Mouse (Mus musculus): Measurements from ENCODE around the gene Dolpp1.

Dolpp1 gene

DNA sequence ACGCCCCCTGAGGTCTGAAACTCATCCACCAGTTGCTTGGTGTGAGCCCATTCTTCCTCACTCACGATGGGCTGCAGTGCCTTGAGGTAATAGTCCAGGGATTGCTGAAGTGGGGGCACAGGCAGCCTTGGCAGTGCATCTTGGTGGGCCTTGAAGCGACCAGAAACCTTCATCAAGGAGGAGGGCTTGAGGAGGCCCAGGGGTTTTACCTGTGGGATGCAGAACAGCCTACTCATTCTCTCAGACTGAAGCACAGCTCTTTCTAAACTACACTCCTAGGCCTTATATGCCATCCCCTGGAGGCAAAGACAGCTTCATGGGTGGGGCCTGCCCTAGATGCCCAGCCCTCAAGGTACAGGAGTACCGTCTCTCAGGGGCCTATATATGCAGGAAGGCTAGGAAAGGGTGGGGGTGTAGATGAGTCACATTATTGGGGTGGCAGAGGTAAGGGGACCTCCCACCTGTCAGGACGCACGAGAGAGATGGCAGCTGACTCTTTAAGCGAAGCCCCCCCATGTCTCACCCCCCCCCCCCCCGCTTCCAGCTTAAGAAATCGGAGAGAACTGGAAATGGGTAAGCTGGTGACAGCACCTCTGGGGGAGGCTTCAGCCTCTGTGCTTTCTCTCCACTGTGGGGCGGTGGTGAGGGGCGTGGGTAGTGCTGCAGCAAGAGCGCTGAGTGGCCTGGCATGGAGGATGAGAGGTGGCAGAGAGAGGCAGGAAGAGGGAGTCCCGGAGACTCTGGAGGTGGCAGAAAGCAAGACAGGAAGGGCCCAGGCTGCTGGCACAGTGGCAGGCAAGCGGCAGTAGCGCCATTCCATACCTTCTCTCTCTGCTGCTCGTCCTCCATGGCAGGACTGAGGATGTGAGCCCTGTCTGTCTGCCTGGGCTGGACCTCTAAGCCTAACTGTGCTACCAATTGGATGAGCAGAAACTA is 21.3 kb downstream of the Dolpp1 start:
- DNase-seq: no peak

DNA sequence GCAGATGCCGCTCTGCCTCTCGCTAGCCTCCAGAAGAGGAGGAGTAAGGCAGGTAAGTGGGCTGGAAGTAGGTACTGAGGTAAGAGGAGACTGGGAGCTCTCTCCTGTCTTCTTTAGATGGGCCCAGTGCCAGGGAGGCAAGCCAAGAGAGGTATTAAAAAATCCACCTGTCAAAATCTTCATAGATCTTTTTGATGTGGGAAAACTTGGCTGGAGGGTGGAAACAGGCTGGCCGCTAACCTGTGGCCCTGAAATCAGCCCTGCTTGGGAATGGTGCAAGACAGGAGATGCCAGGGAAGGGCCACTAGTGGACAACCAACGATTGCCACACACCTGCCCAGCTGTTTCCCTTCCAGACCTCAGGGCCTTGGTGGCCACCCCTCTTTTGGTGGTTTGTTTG is 22.0 kb downstream of the Dolpp1 start:
- DNase-seq: no peak

DNA sequence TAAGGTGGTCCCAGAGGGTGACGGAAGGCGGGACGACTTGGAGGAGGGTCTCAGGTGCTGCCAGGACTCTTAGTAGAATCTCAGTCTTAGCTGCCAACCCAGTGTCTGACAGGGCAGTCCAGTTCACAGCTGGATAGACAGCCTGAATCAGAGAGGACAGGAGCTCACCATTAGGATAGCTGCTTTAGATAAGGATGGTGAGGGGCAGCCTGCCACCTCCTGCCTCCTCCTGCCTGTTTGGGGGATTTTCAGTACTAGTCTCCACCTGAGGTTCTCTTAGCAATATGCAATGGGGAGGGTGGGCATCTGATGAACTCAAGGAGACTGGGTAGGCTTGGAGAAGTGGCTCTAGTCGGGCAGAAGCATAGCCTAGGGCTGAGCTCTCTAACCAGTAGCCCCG is 22.6 kb downstream of the Dolpp1 start:
- no peak for DNase-seq

DNA sequence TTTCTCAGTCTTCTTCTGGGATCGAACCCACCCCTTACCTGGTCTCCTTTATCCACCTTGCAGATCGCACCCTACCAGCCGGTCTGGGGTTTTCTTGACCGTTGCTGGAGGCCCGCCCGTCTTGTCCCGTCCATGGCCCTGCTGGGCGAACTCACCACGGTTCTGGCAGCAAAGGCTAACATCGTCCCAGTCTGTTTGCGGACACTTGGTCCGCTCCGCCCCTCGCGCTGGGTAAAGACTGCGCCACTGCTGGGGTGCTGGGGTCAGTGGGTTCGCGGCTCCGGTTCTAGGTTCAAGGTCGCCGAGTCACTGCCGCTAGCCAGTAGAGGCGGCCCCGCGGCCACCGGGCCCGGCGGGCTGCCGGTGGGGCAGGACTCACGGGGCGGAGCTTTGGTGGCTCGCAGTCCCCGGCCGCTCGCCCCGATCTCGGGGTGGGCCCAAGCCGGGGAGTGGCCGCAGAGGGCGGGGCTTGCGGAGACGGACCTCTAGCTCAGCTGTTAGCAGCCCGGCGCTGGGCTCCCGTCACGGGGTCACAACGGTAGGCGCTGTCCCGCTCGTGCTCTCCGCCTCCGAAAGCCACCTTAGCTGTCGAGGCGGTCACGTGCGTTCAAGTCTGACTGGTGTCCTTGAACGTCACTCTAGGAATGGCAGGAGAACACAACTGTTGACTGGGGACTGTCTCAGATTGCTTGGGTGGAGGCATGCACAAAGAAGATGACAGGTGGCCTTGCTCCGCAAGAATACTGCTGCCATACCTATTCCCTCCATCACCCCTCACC is 23.3 kb downstream of the Dolpp1 start, which contains the start of gene Crat:
Crat (minus strand) TSS at position 657 of the 779 bp plus-strand sequence.
- peak; percentile 98 for DNase-seq

DNA sequence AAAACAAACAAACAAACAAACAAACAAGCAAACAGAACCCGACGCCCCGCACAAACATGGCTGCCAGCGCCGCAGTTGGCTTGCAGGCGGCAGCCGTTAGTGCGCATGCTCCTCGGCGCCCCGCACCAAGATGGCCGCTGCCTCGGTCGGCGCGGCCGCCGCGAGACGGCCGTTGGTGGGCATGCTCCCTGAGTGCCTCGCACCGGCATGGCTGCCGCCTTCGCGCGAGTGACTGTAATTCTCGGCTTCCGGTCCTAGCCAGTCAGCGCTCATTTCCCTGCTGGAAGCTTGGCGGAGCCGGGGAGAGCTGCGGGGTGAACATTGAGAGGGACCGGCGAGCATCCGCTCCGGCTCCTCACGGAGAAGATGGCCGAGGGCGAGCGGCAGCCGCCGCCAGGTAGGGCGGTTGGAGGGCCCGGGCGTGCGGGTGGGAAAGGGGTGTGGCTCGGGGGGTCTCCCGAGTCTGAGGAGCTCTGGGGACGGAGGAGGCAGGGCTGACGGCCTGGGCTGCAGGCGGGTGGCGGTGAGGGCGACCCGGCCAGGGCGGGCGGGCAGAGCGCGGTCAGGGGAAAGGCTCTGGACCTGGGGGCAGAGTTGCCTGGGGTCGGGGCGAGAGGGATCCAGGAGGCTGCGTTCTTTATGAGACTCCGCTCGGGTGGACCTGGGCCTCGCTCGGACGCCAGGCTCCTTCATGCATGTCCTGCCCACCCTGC is 24.0 kb downstream of the Dolpp1 start, which contains the start of gene Ptpa:
Ptpa (plus strand) TSS at position 104 of the 713 bp plus-strand sequence.
- DNase-seq: peak; percentile 93

DNA sequence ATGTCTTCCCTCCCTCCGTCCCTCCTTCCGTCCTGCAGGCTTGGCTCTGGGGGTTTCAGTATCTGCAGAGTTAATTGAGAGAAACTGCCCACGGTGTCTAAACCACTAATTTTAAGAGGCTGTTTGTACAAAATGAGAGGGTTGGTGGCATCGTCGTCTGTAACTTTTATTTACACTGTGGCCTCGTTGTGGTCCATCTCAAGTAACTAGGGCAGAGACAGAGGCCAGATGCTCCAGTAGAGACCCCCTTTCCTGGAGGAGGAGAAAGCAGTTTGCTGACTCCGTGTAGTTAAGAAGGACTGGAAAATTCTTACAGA is 24.6 kb downstream of the Dolpp1 start:
- no peak for DNase-seq

DNA sequence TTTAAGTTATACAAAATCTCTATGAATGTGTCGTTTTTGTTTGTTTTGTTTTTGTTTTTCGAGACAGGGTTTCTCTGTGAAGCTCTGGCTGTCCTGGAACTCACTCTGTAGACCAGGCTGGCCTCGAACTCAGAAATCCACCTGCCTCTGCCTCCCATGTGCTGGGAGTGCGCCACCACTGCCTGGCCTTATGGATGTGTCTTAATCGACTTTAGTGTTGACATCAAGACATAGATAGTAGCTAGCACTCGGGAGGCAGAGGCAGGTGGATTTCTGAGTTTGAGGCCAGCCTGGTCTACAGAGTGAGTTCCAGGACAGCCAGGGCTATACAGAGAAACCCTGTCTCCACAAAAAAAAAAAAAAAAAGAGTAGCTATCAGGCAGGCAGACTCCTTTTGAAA is 25.1 kb downstream of the Dolpp1 start:
- DNase-seq: peak; percentile 68

DNA sequence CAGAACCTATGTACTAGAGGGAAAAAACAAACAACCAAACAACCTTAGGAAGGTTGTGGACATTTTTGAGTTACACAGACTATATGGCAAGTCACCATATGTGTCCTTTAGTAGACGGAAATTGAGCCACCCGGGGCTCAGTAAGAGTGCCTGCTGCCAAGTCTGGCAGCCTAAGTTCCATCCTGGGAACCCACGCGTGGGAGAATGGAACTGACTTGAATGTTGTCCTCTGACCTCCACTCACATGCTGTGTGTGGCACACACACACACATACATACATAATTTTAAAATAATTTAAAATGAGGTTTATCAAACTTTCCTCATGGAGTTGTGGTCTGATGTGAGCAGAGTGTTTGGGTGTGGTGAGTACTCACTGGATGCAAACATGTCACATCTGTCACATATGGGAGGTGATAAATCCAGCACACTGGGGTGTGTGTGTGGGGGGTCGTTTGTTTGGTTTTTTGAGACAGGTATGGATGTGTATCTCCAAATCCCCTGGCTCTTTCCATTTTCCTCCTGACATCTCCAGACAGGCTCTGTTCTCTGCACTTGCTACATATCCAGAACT is 25.6 kb downstream of the Dolpp1 start:
- DNase-seq: peak; percentile 71

DNA sequence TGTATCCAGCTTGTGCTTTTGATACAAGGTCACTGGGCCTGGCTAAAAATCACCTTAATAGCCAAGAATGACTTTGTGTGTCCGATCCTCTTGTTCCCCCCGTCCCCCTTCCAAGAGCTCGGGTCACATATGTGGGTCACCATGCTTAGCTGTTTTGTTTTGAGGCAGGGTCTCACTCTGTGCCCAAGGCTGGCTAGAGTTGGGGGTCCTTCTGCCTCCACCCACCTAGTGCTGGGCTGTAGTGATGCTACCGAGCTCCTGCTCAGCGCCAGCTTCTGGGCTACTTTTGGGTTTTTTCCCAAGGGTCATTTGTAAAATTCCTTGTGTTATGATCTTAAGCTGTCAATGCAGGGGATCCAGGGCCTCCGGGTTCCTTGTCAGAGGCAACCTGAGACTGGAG is 26.2 kb downstream of the Dolpp1 start:
- no peak for DNase-seq

DNA sequence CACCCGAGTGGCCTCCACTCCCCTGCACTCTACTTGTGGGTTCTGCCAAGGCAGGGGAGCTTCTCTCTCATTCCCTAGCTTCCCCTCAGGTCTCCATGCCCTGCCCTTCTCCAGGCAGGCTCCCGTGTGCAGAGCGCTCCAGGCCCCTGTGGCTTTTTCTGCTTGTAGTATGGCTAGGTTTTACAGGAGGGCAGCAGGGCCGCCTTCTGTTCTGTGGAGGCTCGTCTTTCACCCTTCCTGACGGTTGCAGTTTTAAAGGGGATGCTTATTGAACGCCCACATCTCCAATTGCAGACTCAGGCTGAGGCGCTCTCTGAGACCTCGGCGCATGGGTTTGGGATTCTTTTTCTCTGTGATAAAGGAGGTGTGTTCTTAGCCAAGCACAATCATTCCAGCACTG is 27.1 kb downstream of the Dolpp1 start:
- peak; percentile 37 for DNase-seq

DNA sequence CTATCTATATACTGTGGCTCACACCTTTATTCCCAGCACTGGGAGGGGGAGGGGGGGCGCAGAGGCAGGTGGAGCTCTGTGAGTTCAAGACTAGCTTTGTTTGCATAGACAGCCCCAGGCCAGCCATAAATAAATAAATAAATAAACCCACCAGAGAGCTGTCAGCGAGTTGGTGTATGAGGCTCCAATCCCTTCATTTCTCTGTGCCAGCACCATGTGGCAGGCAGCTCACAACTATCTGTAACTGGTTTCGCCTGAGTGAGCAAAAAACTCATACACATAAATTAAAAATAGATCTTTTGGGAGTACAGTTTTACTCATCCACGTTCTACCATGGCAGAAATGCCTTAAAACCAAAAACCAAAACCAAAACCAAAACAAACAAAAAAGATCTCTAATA is 29.4 kb downstream of the Dolpp1 start:
- DNase-seq: no peak

DNA sequence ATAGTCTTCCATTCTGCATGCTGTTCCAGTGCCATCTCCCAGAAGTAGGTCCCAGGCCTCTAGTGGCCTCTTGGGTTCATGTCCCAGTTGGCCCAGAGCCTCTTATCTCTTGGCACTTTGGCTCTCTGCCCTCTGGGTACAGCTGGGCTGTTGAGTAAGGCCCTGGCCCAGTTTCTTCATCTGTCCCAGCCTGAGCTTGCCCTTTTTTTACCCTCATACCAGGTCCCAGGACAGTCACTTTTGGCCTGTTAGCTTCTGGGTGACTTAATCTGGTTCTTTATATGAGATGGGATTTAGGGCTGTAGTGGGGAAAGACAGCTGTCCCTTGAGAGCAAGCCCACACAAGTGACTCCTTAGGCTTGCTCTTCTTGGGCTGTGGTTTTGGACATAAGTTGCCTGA is 37.1 kb downstream of the Dolpp1 start:
- DNase-seq: no peak

DNA sequence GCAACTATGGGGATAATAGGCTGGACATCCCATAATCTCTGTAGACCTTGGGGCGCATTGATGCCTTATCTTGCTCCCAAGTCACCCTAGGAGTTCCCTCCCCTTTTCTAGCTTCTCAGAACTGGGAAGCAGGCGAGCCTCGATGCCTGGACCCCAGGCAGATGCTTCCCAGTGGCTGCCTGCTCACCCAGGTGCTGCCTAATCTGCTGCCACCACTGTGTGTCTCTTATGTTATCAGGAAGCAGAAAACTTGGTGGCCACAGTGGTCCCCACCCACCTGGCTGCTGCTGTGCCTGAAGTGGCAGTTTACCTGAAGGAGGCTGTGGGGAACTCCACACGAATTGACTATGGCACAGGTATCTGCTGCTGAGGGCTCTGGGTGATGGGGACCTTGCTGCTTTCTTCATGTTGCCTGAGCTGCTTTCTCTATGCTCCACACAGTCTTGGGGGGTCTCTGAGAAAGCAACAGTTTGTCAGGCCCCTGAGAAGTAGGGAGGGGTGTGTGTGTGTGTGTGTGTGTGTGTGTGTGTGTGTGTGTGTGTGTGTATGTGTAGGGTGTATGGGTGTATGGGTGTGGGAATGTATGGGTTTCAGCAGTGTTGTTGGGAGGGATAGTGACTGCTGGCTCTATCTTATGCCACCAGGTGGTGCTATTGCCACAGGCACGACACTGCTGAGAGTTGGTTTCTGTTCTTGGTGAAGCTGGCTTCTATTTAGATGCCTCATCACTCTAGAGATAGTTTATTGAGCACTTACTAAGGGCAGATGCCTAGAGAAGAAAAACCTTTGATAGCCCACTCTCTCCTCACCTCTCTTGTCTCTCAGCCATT is 43.5 kb downstream of the Dolpp1 start:
- peak; percentile 72 for DNase-seq

DNA sequence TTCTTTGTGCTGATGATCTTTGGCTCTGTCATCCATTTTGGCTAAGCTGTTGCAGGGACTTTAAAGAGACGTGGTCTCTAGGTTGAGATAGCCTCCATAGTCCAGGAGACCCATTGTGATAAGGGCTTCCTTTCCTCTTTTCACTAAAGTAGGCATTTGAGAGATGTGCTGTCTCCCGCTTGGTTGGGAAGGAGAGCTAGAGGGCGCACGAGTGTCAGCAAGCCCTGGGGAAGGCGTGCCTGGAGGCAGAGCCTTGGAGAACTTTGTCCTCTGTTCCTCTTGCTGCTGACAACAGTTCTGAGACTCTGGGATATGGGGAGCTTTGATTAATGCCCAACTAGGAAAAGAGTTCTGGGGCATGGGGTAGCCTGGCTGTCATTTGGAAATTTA is 44.1 kb downstream of the Dolpp1 start:
- DNase-seq: no peak

DNA sequence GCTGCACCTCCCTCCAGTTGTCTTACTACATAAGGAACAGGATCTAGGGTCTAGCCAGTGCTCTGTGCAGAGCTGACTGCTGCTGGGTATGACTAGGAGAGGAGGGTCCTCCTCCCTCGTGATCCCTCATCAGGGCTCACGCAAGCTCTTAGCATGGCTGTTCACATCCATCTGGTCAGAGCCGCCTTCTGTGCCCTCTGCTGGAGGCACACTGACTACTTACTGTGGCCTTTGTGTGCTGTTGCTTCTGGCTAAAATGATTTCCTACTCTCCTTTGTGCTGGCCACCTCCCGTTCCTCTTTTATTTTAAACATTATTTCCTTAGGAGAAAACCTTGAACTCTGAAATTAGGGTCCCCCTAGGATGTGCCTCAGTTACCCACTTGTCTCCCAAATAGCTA is 44.8 kb downstream of the Dolpp1 start:
- DNase-seq: no peak

DNA sequence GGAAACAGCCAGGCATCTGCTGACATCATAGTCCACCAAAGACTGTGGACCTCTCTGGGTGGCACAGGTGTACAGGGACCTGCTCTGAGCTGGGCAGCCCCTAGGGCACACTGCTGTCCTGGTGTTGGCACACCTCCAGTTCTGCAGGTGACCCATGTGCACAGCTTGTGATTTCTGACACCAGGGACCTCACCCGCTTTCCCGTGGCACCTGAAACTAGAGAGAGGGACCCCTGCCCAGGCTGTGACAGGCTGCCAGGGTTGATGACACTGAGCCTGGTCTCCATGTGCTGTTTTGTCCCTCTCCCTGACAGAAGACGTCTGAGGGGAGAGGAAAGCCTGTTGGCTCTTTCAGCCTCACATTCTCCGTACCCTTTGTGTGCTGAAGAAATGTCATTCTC is 45.7 kb downstream of the Dolpp1 start:
- no peak for DNase-seq

DNA sequence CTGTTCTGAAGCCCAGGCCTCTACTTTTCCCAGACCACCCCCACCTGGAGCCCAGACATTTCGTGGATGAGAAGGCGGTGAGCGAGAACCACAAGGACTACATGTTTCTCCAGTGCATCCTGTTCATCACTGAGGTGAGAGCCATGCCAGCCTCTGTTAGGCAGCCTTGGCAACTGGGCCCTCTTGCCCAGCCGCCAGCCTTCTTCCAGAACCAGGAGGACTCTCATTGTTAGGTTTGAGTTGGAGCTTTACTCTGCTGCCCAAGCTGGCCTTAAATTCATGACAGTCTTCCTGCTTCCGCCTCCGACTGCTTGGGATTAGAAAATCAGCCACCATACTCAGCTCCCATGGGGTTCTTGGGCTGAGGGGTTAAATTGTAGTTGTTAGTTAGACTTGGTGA is 47.6 kb downstream of the Dolpp1 start:
- DNase-seq: no peak

DNA sequence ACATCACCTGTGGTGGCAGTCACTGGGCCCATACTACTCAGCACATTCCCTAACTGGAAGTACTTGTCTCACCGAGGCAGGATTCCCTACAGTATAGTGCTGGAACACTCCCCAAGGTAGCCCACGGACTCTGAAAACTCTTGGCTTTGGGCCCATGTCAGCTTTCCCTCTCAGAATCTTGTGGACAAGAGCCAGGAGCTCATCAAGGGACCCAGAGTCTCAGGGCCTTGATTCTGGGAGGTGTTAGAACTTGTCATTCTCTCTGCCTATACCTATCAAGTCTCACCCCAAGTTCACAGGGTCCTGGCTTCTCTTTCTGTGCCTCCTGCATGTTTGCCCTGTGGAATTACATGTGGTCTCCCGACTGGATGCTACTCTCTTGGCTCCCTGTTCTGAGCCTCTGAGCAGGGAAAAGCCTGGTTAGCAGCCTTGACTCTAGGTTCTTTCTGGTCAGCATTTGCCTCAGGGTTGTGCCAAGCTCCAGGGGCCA is 48.2 kb downstream of the Dolpp1 start:
- DNase-seq: no peak

DNA sequence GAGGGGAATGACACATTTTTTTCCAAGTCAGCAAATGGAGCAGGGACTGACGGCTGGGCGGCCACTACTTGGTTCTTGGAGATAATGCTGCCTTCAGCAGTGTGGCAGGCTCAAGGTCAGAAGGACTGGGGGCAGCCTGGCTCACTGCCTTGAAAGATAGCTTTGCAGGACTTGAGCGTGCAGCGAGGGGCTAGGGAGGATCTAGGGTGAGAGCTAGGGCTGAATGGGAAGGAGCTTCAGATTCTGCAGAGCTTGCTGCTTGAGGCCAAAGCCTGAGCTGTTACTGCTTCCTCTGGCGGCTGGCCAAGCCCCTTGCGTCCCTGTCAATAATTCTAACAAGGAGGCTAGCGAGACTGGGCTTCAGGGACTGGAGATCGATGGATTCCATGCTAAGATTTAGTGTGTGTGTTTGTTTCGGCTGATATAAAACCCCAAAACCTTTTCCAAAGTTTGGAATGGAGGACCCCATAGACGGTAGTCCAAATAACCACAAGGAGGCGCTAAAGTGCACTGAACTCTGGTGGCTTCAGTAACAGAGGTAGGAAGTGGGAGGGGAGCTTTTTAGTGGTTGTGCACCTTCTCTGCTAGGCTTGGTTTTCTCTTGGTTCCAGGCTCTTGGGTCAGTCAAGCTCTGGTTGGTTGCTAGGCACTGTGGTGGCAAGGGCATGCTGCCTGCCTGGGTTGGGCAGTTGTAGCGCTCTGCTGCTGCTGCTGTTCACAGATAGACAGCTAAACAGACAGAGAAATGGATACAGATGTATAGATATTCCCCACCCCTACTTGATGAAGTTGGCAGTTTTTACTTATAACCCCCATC is 48.9 kb downstream of the Dolpp1 start:
- DNase-seq: peak; percentile 60

DNA sequence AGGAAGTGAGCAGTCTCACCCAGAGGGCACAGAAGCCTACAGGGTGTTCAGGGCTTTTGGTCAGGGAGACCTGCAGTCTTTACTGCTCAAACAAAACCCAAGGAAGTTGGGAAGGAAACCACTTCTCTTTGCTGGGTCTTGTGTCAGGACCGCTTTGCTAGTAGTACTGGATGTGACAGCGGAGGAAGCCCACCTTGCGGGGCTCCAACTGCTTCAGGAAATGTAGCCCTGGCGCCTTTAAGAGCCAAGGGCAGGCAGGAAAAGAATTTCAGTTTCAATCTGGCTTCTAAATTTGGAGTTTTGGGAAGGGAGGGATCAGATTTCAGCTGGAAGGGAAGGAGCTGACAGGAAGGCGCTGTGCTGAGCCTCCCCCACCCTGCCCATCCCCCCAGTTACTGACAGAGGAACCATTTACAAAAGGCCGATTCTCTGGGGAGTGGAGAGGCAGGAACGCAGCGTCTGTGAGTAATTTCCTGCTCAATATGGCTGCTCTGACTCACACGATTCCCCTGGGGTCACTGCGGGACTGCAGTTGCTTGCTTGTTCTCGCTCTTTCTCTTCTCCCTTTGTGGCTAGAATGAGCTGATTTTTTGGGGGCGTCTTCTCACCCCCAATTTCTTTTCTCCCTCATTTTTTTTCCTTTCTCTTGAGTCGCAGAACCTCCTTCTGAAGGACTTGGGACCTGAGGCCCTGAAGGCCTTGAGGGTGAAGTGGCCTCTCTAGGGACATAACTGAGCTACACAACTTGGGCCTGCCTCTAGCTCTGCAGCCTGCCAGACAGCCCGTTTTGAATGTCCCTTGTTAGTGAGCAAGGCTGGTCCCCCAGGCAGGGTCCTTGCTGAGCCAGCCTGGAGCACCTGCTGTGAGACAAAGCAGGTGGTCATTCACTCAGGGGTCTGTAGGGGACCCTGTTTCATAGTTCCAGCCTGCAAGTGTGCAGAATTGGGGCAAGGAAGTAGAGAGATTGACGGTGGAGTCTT is 49.8 kb downstream of the Dolpp1 start:
- peak; percentile 80 for DNase-seq

Measured in liver (tissue).